Mouse (Mus musculus) layer of hippocampus, adult 18-20 months (tissue): ENCODE results near the gene Skap1. TPM values are rescaled to one million over a fixed set of nuclear protein-coding genes. Genes with fewer than 3 reads are reported as not detected.

ENCODE experiments used
- total RNA-seq, 2 experiments: library from RNA; stranded (reverse); gene quantifications; 2 replicates each; pipeline ENCODE4 v1.2.3; 2021

The Skap1 gene
- total RNA-seq, 2 experiments from 2014 or later: 1.1 to 1.3 TPM

Other genes with a start within 250 kb of the Skap1 start
- not detected for gene Hoxb9, start 193.1 kb upstream of the Skap1 start, total RNA-seq
- not detected for gene Hoxb8, start 182.7 kb upstream of the Skap1 start, total RNA-seq
- gene Hoxb7, start 178.0 kb upstream of the Skap1 start, total RNA-seq: not detected
- gene Hoxb6, start 172.1 kb upstream of the Skap1 start, total RNA-seq: not detected
- not detected for gene Hoxb5, start 161.3 kb upstream of the Skap1 start, total RNA-seq
- gene Hoxb4, start 146.3 kb upstream of the Skap1 start, total RNA-seq: not detected
- gene Hoxb3, start 141.3 kb upstream of the Skap1 start, total RNA-seq: not detected
- not detected for gene Hoxb2, start 114.1 kb upstream of the Skap1 start, total RNA-seq
- gene Hoxb1, start 98.8 kb upstream of the Skap1 start, total RNA-seq: not detected